Mouse (Mus musculus) testis, adult 2 months (tissue): Measurements from ENCODE around the gene Dbr1.

Experiments used
- CTCF ChIP-seq: fragments of 200-500 bp; IDR thresholded peaks from 2 replicates; pipeline ENCODE4 v1.5.1; 2012; ENCODE audit warnings: low read depth, mild to moderate bottlenecking, inconsistent platforms, low read length, moderate library complexity; ENCODE audit not compliant: control insufficient read depth, insufficient read depth, insufficient replicate concordance
- POLR2A ChIP-seq: fragments of 200-500 bp; IDR thresholded peaks from 2 replicates; pipeline ENCODE4 v1.6.1; 2012; ENCODE audit warnings: low read depth, mild to moderate bottlenecking, inconsistent platforms, low read length, moderate library complexity; ENCODE audit not compliant: control insufficient read depth

DNA sequence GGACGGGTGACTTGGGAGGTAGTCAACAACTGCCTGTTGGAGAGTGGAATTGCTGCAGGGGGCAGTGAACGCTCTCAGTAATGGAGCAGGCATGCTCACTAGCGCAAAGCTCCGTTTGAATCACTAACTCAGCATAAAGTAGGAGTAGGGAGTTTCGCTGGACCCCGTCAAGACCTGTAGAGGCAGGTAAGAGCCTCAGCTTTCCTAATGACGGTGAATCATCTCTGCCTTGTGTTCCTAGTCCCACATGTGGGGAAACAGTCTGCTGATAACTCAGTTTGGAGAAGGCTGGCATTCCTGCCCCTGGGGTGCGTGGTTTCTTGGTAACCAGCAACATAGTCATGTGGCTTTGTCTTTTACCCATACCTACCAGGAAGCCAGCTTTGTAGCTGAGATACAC, 56.7 kb downstream of the Dbr1 start:
- no peak for TF ChIP-seq CTCF
- no peak for TF ChIP-seq POLR2A
